Mouse (Mus musculus) adrenal gland, postnatal 25 days (tissue): ENCODE data around the gene Grm7. TPM values are rescaled to one million over a fixed set of nuclear protein-coding genes. Genes with fewer than 3 reads are reported as not detected.

Experiments
- DNase-seq: peaks from one replicate; pipeline ENCODE4 v3.0.0; 2021; ENCODE audit warnings: mixed read lengths
- total RNA-seq: library from RNA; stranded (reverse); gene quantifications from 2 replicates; pipeline ENCODE4 v1.2.3, GENCODE M21; 2021

The Grm7 gene
- total RNA-seq, 1 experiment from 2014 or later: 1.1 TPM

DNA sequence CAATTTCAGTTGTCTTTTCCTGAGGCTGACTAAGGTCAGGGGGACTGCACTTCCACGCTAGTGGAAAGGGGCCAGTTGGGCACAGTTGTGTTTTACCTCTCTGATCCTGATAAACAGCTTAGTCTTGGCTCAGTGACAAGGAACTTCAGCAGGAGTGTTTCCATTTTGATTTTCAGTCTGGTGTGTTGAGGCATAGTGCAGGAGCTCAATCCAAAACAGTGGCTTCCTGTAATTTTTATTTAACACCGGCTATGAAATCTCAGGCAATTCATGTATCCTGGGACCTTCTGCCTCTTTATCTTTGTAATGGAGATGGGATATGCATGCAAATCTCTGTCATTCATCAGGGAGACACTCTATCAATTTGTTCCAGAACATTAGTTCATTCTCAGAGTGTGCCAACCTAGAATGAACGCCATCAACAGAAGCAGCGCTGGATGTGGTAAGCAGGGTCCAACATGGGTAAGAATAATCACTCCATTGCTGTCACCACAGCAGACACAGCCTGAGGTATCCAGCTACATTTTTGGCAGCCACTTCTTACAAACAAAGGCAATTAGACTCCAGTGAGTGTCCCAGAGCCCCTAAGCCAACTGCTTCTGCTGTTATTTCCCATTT, 926.2 kb downstream of the Grm7 start:
- no peak for DNase-seq

DNA sequence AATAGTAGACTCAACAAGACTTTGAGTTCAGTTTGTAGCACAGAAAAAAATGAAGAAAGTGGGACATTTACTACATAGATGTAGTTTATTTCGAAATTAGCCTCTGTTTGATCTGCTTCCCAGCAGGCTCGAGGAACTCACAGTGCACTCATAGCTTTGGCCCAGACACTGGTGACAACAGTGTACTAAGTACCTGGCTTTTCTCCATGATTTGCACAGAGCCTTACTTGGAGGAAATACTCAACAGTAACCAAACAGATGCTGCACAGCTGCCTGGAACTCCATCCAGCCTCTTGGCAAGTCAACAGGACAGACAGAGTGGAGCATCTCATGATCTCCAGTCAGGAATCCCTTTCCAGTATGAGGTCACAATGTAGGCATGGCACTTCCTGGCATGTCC, 939.5 kb downstream of the Grm7 start:
- no peak for DNase-seq

DNA sequence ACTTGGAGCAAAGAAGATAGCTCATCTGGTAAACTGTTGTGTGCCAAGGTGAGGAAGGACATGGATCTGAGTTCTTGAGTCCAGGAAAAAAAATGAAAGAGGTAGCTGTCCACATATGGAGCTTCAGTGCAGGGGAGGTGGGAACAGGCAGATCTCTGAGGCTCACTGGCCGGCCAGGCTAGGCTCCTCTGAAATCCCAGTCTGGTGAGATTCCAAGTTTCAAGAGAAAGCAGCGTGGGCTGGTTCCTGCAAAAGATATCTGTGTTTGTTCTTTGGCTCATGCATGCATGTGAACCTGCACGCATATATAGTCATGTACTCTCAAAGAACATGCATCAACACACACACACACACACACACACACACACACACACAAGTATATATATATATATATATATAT, 942.2 kb downstream of the Grm7 start:
- DNase-seq: no peak

DNA sequence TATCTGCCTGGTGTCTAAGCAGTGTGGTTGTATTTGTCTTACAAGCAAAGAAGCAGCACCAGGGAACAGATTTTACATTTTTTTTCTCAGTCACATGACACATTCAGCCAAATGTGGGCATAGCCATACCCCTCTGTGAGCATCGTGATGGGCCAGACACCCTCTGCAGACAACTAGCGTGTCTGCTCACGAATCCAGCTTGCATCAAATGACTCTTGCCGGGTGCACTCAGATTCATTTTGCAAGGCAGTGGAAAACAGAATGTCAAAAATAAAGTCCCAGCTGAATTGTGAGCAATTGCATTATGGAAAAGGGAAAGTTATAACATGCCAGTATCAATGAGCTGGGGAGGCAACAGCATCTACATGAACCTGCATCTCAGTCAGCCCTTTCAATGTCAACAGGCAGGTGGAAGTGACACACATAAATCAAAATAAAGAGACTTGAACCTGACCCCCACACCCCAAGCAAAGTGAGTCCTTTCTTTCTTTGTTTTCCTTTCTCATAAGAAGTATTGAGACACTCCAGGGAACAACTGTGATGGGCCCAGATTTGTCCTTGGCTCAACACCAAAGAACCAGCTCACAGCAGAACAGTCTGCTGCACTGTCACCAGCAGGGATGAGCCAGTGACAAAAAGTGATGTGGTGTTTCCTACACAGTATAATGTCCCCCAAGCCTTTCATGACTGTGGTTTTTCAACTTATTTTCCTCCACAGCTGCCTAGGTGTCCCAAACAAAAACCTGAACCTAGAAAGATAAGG, 956.7 kb downstream of the Grm7 start:
- no peak for DNase-seq

DNA sequence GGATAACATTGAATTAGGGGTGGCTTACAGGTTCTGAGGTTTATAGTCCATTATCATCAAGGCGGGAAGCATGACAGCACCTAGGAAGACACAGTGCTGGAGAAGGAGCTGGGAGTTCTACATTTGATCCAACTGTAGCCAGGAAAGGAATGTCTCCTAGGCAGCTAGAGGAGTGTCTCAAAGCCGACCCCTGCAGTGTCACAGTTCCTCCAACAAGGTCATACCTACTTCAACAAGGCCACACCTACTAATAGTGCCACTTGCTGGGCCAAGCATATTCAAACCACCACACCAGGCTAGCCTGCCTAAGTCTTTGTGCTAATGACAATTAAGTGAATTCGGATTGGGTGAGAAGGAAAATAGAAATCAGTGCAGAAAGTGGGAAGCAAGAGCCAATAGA, 965.0 kb downstream of the Grm7 start:
- no peak for DNase-seq

DNA sequence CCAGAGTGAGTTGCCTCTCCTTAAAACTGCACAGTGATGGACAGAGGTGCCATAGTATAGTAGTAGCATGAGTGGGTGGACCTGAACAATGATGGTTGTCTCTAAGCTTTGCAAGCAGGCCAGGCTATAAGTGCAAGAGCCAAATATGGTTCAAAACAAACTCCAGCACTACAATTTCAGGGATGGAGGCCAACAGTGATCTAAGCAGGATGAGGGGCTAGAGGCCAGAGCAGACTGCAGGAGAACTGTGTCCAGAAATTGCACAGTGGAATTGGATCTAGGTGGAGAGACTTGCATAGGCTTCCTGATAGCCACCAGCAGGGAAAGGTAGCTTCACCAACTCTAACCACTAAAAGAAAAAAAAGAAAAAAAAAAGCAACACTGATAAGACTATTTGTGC, 968.5 kb downstream of the Grm7 start:
- DNase-seq: no peak
